Mouse (Mus musculus) liver, embryonic 14 days (tissue): ENCODE measurements around the gene Gm20890. TPM values are rescaled to one million over a fixed set of nuclear protein-coding genes. Genes with fewer than 3 reads are reported as not detected.

Experiments
- polyA plus RNA-seq: library from polyadenylated mRNA; depleted of rRNA; stranded (reverse); fragments of >200 nt; gene quantifications from 2 replicates; pipeline ENCODE4 v1.2.3, GENCODE M21; 2012; rRNA removed

Gm20890 gene
- not detected in 2 replicates for polyA plus RNA-seq

GRCm38 (mm10) chrY:26776699-26777098 is at the start of gene Gm20890:
Gene Gm20890 (minus strand): TSS chrY:26776799.

